Mouse (Mus musculus) retina, postnatal 1 day (tissue): ENCODE measurements around the gene Esp3.
"Not testable (repeated sequence)": the region's sequence is repeated elsewhere in the genome, so short reads cannot be mapped to it uniquely, and the experiment has no call there.

ENCODE experiments used
- DNase-seq: peaks from one replicate; pipeline ENCODE4 v3.0.0-alpha.2; 2012

Gene Esp3

DNA sequence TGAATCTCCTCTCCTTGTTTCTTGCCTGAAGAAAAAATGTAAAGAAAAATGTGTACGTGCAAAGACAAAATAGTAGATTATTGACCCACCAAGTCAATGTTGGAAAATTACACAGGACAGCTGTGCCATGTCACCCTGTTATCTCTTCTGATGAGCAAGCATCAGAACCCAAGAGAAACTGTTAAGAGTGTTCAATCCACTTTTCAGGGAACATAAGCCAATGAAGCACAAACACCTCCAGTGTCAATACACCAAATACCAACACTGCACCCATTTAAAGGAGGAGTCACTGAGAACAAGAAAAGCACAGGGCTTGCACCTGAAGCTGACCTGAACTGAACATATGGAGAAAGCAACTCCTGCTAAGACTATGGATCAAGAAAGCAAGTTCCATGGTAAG, at the start of gene Esp3:
Gene Esp3 (plus strand): TSS at position 301 of the 400 bp plus-strand sequence.
- DNase-seq = not testable (repeated sequence)

DNA sequence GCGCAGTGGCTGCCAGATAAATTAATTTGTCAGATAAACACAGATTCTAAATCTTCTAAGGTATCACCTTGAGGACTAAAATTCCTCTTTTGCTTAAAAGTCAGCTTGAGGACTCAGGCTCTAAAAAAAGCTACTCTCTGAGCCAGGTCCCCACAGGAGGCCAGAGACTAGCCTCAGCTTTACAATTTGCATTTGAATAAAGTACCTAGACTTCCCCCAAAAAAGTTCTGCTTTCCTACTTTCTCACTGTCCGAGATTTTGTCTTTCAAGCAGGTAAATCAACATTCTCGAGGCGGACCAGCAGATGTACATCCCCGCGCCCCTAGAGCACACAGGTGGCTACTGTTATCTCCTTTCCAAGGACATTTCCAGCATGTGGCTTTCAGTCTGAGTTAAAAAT, 48.0 kb upstream of the Esp3 start:
- DNase-seq = not testable (repeated sequence)

GRCm38 (mm10) chr17:40591297-40591696, 40.6 kb upstream of the Esp3 start:
- DNase-seq = no peak

GRCm38 (mm10) chr17:40598294-40598693, 33.6 kb upstream of the Esp3 start, which contains the start of gene Esp4:
Gene Esp4, plus strand, starts transcription at chr17:40598594.
- no peak for DNase-seq

DNA sequence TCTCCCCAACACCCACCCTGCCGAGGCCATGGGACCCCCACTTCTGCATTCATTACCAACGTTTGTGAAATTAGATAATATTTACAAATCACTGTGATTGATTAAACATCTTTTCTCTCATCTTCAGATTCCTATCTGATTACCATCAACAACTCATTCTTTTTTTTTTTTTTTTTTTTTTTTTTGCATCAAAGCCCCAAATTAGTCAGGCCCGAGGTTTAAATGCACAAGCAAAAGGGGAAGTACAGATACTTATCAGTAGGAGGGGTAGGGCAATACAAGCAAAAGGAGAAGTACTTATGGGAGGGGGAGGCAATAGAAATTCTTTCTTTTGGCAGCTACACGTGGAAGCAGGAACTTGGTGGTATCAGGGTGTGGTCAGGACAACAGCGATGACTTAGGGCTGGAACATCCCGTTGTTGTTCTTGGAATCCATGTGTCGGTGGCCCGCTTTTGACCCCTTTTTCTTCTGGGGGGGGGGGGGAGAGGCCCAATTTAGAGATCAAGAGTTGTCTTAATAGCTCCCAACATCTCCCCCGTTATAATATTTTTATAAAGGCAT, 30.3 kb downstream of the Esp3 start:
- DNase-seq = not testable (repeated sequence)

DNA sequence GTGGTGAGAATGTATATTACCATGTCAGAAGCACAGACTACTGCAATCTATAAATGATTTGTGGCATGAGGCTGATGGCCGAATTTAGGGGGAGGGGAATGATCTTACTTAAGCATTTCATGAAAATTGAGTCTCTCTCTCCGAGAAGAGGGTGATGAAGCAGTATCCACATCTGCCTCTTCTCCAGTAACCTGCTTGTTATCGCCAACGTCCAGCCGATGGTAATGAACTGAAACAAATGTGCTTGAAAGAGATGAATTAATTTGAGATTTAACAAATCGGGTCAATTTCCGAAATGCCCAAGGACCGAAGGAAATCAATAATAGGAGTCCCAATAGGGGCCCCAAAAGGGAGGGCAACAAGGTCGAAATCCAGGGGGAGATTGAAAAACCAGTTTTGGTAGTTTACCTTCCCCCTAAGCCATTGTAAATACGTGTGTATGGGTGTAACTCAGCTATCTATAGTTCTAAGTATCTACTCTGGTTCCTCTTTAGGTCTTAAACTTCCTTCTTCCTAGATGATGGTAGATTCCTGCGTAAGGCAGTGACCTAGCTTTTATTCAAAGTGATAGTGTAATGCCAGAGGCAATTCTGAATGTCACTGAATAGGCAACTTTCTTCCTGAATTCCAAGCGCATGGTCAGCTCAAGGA, 31.4 kb downstream of the Esp3 start:
- not testable (repeated sequence) for DNase-seq
